Mouse (Mus musculus): Measurements from ENCODE around the gene Lyrm7. TPM values are rescaled to one million over a fixed set of nuclear protein-coding genes. Genes with fewer than 3 reads are reported as not detected.

Lyrm7 gene
- polyA plus RNA-seq, 1 experiment from 2014 or later, result 8.6 TPM

DNA sequence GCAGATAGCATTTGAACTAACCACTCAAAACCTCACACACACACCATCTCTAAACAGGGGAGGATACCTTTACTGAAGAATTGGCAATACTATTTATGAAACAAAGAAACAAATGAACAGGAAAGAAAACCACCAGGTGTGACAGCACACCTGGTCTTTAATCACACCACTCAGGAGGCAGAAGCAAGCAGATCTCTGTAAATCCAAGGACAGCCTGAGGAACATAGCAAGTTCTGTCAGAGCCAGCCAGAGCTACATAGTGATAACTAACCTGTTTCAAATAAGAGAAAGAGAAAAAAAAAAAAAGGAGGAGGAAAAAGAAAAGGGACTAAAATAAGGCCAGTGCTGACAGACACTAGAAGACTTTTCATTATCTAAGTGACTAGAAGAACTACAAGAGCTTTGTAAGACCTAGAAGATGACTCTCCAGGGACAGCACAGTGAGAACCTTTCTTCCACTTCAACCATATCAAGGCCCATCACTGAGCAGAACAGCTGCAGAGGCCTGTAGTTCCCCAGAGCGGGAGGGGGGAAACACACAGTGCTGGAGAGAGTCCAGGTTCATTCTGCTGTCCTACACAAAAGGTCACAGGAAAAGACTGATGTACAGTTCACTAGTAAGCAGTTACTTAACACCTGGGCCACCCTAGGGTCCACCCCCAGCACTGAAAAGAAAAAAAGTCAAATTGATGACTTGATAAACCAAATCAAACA lies 82.4 kb downstream of the Lyrm7 start:
- Histone ChIP-seq H3K4me1 (replicated peaks; ENCODE audit: control insufficient read depth, insufficient read depth, low read length) (no peaks in the 10 kb centered on the region), H3K4me3 (ENCODE audit: low read depth, low read length) (no peak overlapping the region), H3K9ac (ENCODE audit: low read length) (no peak overlapping the region), H3K27me3 (ENCODE audit: control insufficient read depth, insufficient read depth, low read length) (no peaks in the 10 kb centered on the region), H3K9me3 (ENCODE audit: control insufficient read depth, low read length) (no peaks in the 10 kb centered on the region; the same call in 1 of the 2 replicates), H3K27ac (ENCODE audit: low read depth, low read length) (no peak overlapping the region), H3K36me3 (ENCODE audit: control insufficient read depth, insufficient read depth, low read length) (no peaks in the 10 kb centered on the region), H3K4me2 (ENCODE audit: low read depth, low read length, severe bottlenecking) (no peak overlapping the region)
- ATAC-seq (replicated peaks; ENCODE audit: low FRiP score), result no peak
- no peak for DNase-seq (ENCODE audit: low spot score)
- WGBS, result 90% methylated on average over 1 of the region's 1 CpGs

DNA sequence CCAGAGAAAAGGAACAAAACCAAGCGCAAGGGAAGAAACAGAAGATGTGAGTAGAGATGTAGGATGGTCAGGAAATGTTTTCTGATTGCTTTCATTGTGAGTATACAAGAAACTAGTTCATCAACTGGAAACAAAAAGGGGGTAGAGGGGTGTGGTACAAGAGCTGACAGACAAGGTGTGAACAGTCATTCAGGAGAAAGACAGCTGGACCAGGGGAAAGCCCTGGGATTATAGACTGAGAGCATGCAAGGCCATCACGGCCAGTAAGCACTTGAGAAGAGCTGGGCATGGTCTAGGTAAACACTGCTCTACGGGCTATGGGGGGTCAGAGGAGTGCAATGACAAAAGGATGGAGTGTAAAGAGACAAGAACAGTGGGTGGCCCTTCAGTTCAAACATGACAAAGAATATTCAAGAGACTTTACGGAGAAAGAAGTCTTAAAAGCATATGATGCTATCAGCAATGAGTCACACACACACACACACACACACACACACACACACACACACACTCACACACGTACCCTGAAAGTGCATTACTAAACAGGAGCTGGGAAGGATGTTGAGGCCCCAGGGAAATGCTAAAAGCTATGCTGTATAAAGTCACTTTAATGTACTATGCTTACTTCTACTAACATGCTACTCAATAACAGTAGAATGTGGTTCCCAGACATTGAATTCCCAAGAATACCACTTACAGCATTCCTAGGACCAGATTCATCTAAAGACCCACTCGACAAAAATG lies 83.2 kb downstream of the Lyrm7 start:
- Histone ChIP-seq H3K9me3 (ENCODE audit: control insufficient read depth, low read length) (no peaks in the 10 kb centered on the region; the same call in 1 of the 2 replicates), H3K9ac (ENCODE audit: low read length) (no peak overlapping the region), H3K4me2 (ENCODE audit: low read depth, low read length, severe bottlenecking) (no peak overlapping the region), H3K4me1 (replicated peaks; ENCODE audit: control insufficient read depth, insufficient read depth, low read length) (no peaks in the 10 kb centered on the region), H3K36me3 (ENCODE audit: control insufficient read depth, insufficient read depth, low read length) (no peaks in the 10 kb centered on the region), H3K27me3 (ENCODE audit: control insufficient read depth, insufficient read depth, low read length) (no peaks in the 10 kb centered on the region), H3K27ac (ENCODE audit: low read depth, low read length) (no peak overlapping the region), H3K4me3 (ENCODE audit: low read depth, low read length) (no peak overlapping the region)
- DNase-seq (ENCODE audit: low spot score) (no peak), ATAC-seq (replicated peaks; ENCODE audit: low FRiP score) (no peak)
- WGBS, result 75% methylated on average over 6 of the region's 6 CpGs

Other genes starting within 250 kb of the Lyrm7 start
- gene Cdc42se2, start 73.2 kb downstream of the Lyrm7 start, polyA plus RNA-seq (2014; fragmentation: Nextera tagmentation; extraction: Ambion mirVana), result 221 and 230 TPM in 2 replicates
- 633 and 702 TPM in 2 replicates for gene Hint1, start 5.5 kb upstream of the Lyrm7 start, polyA plus RNA-seq (2014; fragmentation: Nextera tagmentation; extraction: Ambion mirVana)
- 52.8 and 61.6 TPM in 2 replicates for gene Gpx3, start 41.5 kb upstream of the Lyrm7 start, polyA plus RNA-seq (2014; fragmentation: Nextera tagmentation; extraction: Ambion mirVana)
- 9.4 and 10.3 TPM in 2 replicates for gene Tnip1, start 102.0 kb upstream of the Lyrm7 start, polyA plus RNA-seq (2014; fragmentation: Nextera tagmentation; extraction: Ambion mirVana)
- 59.6 and 66.7 TPM in 2 replicates for gene Anxa6, start 172.5 kb upstream of the Lyrm7 start, polyA plus RNA-seq (2014; fragmentation: Nextera tagmentation; extraction: Ambion mirVana)
- 0.36 TPM in 1 of 2 replicates, not detected in the other for gene Ccdc69, start 217.2 kb upstream of the Lyrm7 start, polyA plus RNA-seq (2014; fragmentation: Nextera tagmentation; extraction: Ambion mirVana)
- gene Gm2a, start 237.2 kb upstream of the Lyrm7 start, polyA plus RNA-seq (2014; fragmentation: Nextera tagmentation; extraction: Ambion mirVana), result 11.1 and 12.2 TPM in 2 replicates